Mouse (Mus musculus): ENCODE results near the gene Retreg1. TPM values are rescaled to one million over a fixed set of nuclear protein-coding genes. Genes with fewer than 3 reads are reported as not detected.
A peak's percentile ranks its signal among the peaks of the same experiment; 100 is the strongest.

The Retreg1 gene
- total RNA-seq, 2 experiments from 2014 or later: 27.3 to 49.5 TPM

DNA sequence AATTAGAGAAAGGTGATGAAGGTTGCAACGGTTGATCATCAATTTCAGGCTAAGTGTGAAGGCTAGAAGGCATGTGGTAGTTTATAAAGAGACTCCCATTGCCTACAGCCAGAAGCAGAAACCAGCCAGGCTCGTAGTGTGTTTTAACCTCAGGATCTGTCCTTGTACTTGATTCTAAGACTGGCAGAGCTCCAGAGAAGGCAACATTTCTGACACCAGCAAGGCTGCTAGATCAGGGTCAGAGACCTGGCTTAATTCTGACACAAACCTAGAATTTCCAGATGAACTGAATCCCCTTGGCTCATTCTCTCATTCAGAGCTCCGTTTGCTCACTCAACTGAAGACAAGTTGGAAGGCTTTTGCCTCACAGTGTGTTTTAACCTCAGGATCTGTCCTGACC, 165.6 kb downstream of the Retreg1 start:
- peak; percentile 24 to 33 for DNase-seq

DNA sequence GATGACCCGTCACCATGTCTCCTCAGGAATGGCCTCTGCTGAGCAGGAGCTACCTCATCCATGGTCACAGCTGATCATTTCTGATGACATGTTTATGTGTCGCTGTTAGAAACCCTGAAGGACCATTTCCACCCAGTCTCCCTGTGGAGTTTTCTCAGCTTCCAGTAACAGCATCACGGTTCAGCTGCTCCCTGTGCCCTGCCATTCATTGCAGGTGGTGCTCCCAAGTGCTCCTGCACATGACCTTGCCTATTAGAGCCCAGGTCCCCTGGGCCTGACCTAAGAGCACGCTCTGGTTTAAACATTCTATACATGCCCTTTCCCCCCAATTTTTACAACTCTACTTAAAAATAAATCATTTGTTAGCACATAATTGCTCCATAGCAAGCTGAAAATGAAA, 169.9 kb downstream of the Retreg1 start:
- DNase-seq: no peak

DNA sequence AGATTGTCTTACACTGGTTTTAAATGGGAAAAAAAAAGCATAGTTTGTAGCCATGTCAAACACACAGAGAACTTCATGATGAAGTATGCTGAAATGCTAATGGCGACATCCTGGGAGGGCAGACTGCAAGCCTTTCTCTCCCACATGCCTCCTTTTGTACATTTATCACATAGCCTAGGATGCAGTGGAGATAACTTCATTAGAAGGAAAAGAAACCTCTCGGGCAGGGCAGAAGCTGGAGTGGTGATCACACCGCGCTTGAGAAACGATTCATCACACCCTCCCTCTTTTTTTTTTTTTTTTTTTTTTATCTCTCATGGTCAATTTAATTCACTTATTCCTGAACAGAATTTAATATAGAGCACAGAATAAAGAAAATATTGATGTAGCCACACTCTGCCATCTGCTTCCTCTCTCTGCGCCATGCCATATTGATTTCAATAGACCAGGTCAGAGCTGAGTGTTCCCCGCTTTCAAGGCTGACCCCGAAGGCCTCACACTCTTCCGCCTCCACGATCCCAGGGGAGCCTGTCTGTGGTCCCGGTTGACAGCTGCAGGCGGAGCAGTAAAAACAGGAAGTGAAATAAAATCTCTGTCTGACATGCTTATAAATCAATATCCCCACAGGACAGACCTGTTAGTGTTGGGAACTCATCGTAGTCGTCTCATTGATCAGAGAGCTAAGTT, 173.1 kb downstream of the Retreg1 start:
- DNase-seq: peak; percentile 34 to 46

DNA sequence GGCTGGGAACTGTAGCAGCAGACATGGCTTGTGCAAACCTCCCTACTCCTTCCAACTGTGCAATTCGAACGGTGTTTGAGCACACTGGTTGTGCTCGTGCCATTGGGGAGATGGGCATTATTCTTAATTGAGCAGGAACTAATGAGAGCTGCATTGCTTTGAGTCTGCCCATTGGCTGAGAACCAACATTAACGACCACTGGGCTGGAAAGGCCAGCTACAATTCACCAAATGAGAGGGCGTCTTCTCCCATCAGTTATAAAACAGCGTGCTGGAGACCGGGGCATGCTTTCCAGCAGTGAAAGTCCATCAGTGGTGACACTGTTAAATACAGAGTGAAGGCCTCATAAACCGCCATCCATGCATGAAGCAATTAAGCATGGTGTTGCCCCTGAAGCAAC, 178.7 kb downstream of the Retreg1 start:
- no peak for DNase-seq

DNA sequence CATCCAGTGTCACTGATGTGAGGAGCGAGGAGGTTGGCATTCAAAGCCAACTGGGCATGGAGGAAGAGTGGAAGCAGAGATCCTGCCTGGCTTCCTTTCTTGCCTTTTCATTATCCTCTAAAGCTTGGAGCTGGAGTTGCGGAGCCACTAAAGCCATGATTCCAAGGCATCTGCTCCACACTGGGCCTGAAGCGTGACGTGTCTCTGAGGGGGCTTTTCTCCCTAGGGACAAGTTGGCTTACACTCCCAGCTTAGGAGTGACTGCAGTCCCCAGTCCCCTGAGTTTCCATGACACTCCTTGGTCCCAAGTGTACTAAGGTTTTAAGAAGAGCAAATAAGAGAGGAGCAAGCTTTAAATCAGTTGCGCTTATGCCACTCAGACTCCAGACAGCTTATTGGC, 179.7 kb downstream of the Retreg1 start:
- no peak for DNase-seq

Small RNA genes within 50 kb of the gene (microRNA-seq; reads per million reads assigned to microRNA genes)
- not detected for gene Mir7212

Other genes starting within 250 kb of the Retreg1 start
- gene Myo10, start 220.7 kb upstream of the Retreg1 start, total RNA-seq (2021): 100 to 1,000 TPM in 1 of 2 experiments, 10 to 100 TPM in 1; 83.3 to 141 TPM
- gene Zfp622, start 141.2 kb downstream of the Retreg1 start, total RNA-seq (2021): 10 to 100 TPM; 36.9 to 41.2 TPM